Mouse (Mus musculus) spleen, adult 2 months (tissue): Measurements from ENCODE around the gene Gins3. TPM values are rescaled to one million over a fixed set of nuclear protein-coding genes. Genes with fewer than 3 reads are reported as not detected.

Source experiments
- DNase-seq, 2 experiments: peaks; one replicate each; pipeline versions ENCODE4 v3.0.0 to v3.0.0-alpha.2; 2012 to 2021; ENCODE audit warnings: low spot score in 2 of 2, low read depth in 1 of 2
- H3K27ac ChIP-seq: fragments of 200-500 bp; 2 replicates; pipeline ENCODE4 v1.5.1; 2012; ENCODE audit warnings: low read length, inconsistent platforms; ENCODE audit not compliant: insufficient read depth
- H3K27me3 ChIP-seq: fragments of 200-500 bp; 2 replicates; pipeline ENCODE4 v1.6.1; 2012; ENCODE audit warnings: mild to moderate bottlenecking, moderate library complexity, low read length, inconsistent platforms; ENCODE audit not compliant: control insufficient read depth, insufficient read depth
- H3K36me3 ChIP-seq: fragments of 200-500 bp; 2 replicates; pipeline ENCODE4 v1.6.1; 2012; ENCODE audit warnings: mild to moderate bottlenecking, low read length, inconsistent platforms; ENCODE audit not compliant: control insufficient read depth, insufficient read depth
- H3K4me1 ChIP-seq: fragments of 200-500 bp; 2 replicates; pipeline ENCODE4 v1.6.1; 2011; ENCODE audit warnings: inconsistent platforms; ENCODE audit not compliant: control insufficient read depth, insufficient read depth, insufficient read length
- H3K4me3 ChIP-seq: fragments of 200-500 bp; 2 replicates; pipeline ENCODE4 v1.5.1; 2011; ENCODE audit warnings: mild to moderate bottlenecking, inconsistent platforms; ENCODE audit not compliant: insufficient read depth, insufficient read length; ENCODE audit errors: extremely low read depth
- CTCF ChIP-seq: fragments of 200-500 bp; IDR thresholded peaks from 2 replicates; pipeline ENCODE4 v1.5.1; 2011; ENCODE audit warnings: mild to moderate bottlenecking, inconsistent platforms; ENCODE audit not compliant: insufficient read depth, insufficient read length, insufficient replicate concordance; ENCODE audit errors: extremely low read depth
- POLR2A ChIP-seq: fragments of 200-500 bp; IDR thresholded peaks from 2 replicates; pipeline ENCODE4 v1.6.1; 2011; ENCODE audit warnings: low read depth, low read length, inconsistent platforms
- WGBS: fragments of 180-500 bp; shearing (Covaris S2); methylation state at CpG from one replicate; pipeline ENCODE4 v1.1.7; 2018; 5-methylcytosine and 5-hydroxymethylcytosine counted together
- polyA plus RNA-seq: library from polyadenylated mRNA; depleted of rRNA; stranded (reverse); fragments of >200 nt; gene quantifications from 2 replicates; pipeline ENCODE4 v1.2.3, GENCODE M21; 2012

Gins3 gene
- polyA plus RNA-seq, 1 experiment, result 2.1 TPM

- Histone ChIP-seq H3K4me3 (no peak overlapping the region), H3K27ac (no peak overlapping the region), H3K36me3 (no peaks in the 10 kb centered on the region), H3K27me3 (no peaks in the 10 kb centered on the region), H3K4me1 (no peaks in the 10 kb centered on the region)
- WGBS, result 76% methylated on average over 2 of the region's 2 CpGs
- no peak for TF ChIP-seq CTCF
- TF ChIP-seq POLR2A, result no peak
- no peak for DNase-seq
Measured at GRCm38 (mm10) chr8:95669967-95670366, 36.7 kb downstream of the Gins3 start.

- WGBS, result 87% methylated on average over 6 of the region's 6 CpGs
Measured at GRCm38 (mm10) chr8:95671861-95672260, 38.6 kb downstream of the Gins3 start.

GRCm38 (mm10) chr8:95672811-95673210 is 39.6 kb downstream of the Gins3 start:
- no peak overlapping the region for H3K27ac ChIP-seq
- peaks cover 6% of the 10 kb centered on the region; the same call in 1 of the 2 replicates for H3K4me1 ChIP-seq
- H3K4me3 ChIP-seq, result no peak overlapping the region
- DNase-seq, result no peak
- peaks cover 8% of the 10 kb centered on the region for H3K27me3 ChIP-seq
- no peak for TF ChIP-seq CTCF
- TF ChIP-seq POLR2A, result no peak
- 51% methylated on average over 5 of the region's 5 CpGs for WGBS
- H3K36me3 ChIP-seq, result no peaks in the 10 kb centered on the region

More at GRCm38 (mm10) chr8:95671861-95672260, 38.6 kb downstream of the Gins3 start:
- Histone ChIP-seq H3K4me1 (no peaks in the 10 kb centered on the region), H3K27me3 (no peaks in the 10 kb centered on the region; the same call in 1 of the 2 replicates), H3K4me3 (no peak overlapping the region), H3K36me3 (no peaks in the 10 kb centered on the region), H3K27ac (no peak overlapping the region)
- DNase-seq, result no peak
- TF ChIP-seq POLR2A, result no peak

GRCm38 (mm10) chr8:95676631-95677030 is 43.4 kb downstream of the Gins3 start, which contains the start of gene Ndrg4:
Gene Ndrg4 (plus strand): TSS chr8:95676980.
- peaks cover 17% of the 10 kb centered on the region for H3K27me3 ChIP-seq
- no peak for DNase-seq
- H3K4me1 ChIP-seq, result peaks cover 11% of the 10 kb centered on the region; the same call in 1 of the 2 replicates
- 64% methylated on average over 9 of the region's 9 CpGs for WGBS
- H3K36me3 ChIP-seq, result no peaks in the 10 kb centered on the region
- H3K27ac ChIP-seq, result no peak within 1 kb of the TSS
- TF ChIP-seq CTCF (no peak), POLR2A (no peak)
- peak within 1 kb of the TSS; percentile 39; the same call in 1 of the 2 replicates for H3K4me3 ChIP-seq

- Histone ChIP-seq H3K4me3 (peak overlapping the region; percentile 39; the same call in 1 of the 2 replicates), H3K4me1 (peaks cover 11% of the 10 kb centered on the region; the same call in 1 of the 2 replicates), H3K36me3 (no peaks in the 10 kb centered on the region), H3K27me3 (peaks cover 17% of the 10 kb centered on the region), H3K27ac (no peak overlapping the region)
- DNase-seq, result no peak
- under 1% methylated on average over 28 of the region's 48 CpGs for whole genome bisulfite sequencing
- TF ChIP-seq CTCF, result no peak
- no peak for TF ChIP-seq POLR2A
Measured at GRCm38 (mm10) chr8:95677591-95678023, 44.4 kb downstream of the Gins3 start.

GRCm38 (mm10) chr8:95678024-95678611 is 44.9 kb downstream of the Gins3 start:
- Histone ChIP-seq H3K27ac (no peak overlapping the region), H3K27me3 (peaks cover 17% of the 10 kb centered on the region), H3K4me1 (peaks cover 11% of the 10 kb centered on the region; the same call in 1 of the 2 replicates), H3K36me3 (no peaks in the 10 kb centered on the region), H3K4me3 (peak overlapping the region; percentile 39; the same call in 1 of the 2 replicates)
- WGBS, result 1% methylated on average over 70 of the region's 70 CpGs
- TF ChIP-seq POLR2A (no peak), CTCF (no peak)
- DNase-seq, result no peak

GRCm38 (mm10) chr8:95688073-95688672 is 54.9 kb downstream of the Gins3 start:
- DNase-seq, result no peak
- H3K4me3 ChIP-seq, result no peak overlapping the region
- H3K27me3 ChIP-seq, result 0 out of 2 replicates have a peak, but pooled peaks cover under 1% of the 10 kb centered on the region
- no peak overlapping the region for H3K27ac ChIP-seq
- no peaks in the 10 kb centered on the region for H3K4me1 ChIP-seq
- TF ChIP-seq CTCF (no peak), POLR2A (no peak)
- WGBS, result 77% methylated on average over 10 of the region's 10 CpGs
- no peaks in the 10 kb centered on the region for H3K36me3 ChIP-seq
